Mouse (Mus musculus) c-Kit-positive CD71-positive TER-119-negative erythroid progenitor cells, embryonic 14.5 days (primary cell): Measurements from ENCODE around the gene Vmn2r41.
"Not testable (repeated sequence)": the region's sequence is repeated elsewhere in the genome, so short reads cannot be mapped to it uniquely, and the experiment has no call there.

Experiments used
- DNase-seq: peaks from one replicate; pipeline ENCODE4 v3.0.0-alpha.2; 2013; ENCODE audit warnings: low read depth

The Vmn2r41 gene

DNA sequence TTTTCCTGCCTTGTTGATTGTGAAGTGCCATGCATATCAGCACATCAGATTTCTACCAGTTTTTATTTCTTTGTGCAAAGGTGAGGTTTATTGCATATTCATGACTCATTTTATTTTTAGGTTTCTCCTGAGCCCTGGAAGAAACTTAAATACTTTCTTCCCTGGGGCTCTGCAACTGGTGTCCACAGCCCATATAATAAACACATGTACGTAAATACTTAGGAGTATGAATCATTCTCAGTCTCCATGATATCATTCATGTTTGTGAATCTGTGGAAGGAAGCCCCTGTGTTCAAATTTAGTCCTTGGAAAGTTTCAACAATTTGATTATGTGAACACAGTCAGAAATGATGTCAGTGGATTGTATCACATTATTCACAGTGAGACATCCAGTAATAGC lies at the start of gene Vmn2r41:
TSS of gene Vmn2r41 (minus strand) at position 101 of the 400 bp plus-strand sequence.
- not testable (repeated sequence) for DNase-seq

DNA sequence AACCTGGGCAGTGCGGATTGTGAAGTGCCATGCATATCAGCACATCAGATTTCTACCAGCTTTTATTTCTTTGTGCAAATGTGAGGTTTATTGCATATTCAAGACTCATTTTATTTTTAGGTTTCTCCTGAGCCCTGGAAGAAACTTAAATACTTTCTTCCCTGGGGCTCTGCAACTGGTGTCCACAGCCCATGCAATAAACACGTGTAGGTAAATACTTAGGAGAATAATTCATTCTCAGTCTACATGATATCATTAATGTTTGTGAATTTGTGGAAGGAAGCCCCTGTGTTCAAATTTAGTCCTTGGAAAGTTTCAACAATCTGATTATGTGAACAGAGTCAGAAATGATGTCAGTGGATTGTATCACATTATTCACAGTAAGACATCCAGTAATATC lies 38.8 kb upstream of the Vmn2r41 start, which contains the start of gene Vmn2r42:
TSS of gene Vmn2r42 (minus strand) at position 101 of the 400 bp plus-strand sequence.
- not testable (repeated sequence) for DNase-seq

DNA sequence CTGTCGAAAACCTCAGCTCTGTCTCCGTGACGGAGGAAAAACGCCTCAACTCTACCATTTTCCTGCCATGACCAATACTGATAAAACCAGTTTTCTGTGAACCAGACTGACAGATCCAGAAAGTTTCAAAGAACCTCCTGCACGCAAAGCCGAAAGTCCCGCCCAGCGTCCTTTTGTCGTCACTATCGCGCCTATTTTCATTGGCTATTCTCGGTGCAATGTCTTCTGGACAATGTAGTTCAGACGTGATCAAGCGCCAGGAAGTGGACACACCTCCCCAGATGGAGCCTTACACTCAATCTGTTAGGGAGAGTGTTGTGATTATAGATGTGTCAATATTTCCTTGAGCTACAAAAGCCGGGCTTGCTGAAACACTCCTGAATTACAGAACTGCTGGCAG lies 68.6 kb downstream of the Vmn2r41 start:
- DNase-seq = not testable (repeated sequence)
